Mouse (Mus musculus): ENCODE measurements at regions not wholly inside any gene's neighbourhood (a gene's known extent, or its start where the extent isn't known, plus 50 kb on each side); places are given as distances from the start of the nearest gene placed in this dataset.

GRCm38 (mm10) chr4:71520751-71521150 lies 237.0 kb downstream of the Gm11232 start:
- no peak for TF ChIP-seq CTCF (IDR thresholded peaks at IDR 0.05 in 2 of 3, conservative IDR thresholded peaks at IDR 0.05 in 1 of 3; ENCODE audit: control insufficient read depth in 1 of 3, insufficient read depth in 1 of 3, low read depth in 2 of 3, low read length in 3 of 3, poor library complexity in 1 of 3, severe bottlenecking in 1 of 3)
- no peak for TF ChIP-seq ELF1 (IDR thresholded peaks at IDR 0.05; ENCODE audit: low read depth, low read length)
- no peak for TF ChIP-seq TCF12 (IDR thresholded peaks at IDR 0.05; ENCODE audit: low read depth, low read length)
- no peak for TF ChIP-seq TAL1 (IDR thresholded peaks at IDR 0.05; ENCODE audit: low read length)
- TF ChIP-seq RAD21 (IDR thresholded peaks at IDR 0.05; ENCODE audit: low read depth, low read length): no peak
- TF ChIP-seq EP300 (IDR thresholded peaks at IDR 0.05; ENCODE audit: low read depth in 1 of 2, low read length in 2 of 2): no peak
- TF ChIP-seq POLR2A (IDR thresholded peaks at IDR 0.05; ENCODE audit: control insufficient read depth in 1 of 2, insufficient read depth in 1 of 2, low read depth in 1 of 2, low read length in 2 of 2, poor library complexity in 1 of 2): no peak
- no peak for TF ChIP-seq POLR2AphosphoS2 (IDR thresholded peaks at IDR 0.05; ENCODE audit: low read length)
- no peak for TF ChIP-seq ZNF384 (IDR thresholded peaks at IDR 0.05; ENCODE audit: low read depth, low read length)
- TF ChIP-seq MAFK (IDR thresholded peaks at IDR 0.05; ENCODE audit: borderline replicate concordance, low read depth, low read length): no peak
- no peak for TF ChIP-seq SIN3A (IDR thresholded peaks at IDR 0.05; ENCODE audit: low read length)
- no peak for TF ChIP-seq E2F4 (IDR thresholded peaks at IDR 0.05; ENCODE audit: borderline replicate concordance, low read depth, low read length)

All from MEL (cell line).